Mouse (Mus musculus): ENCODE results near the gene Plin5. TPM values are rescaled to one million over a fixed set of nuclear protein-coding genes. Genes with fewer than 3 reads are reported as not detected.

Plin5 gene
- total and polyA plus RNA-seq, 3 experiments, result not detected

- DNase-seq (ENCODE audit: low read depth, low spot score), result no peak
- Histone ChIP-seq H3K27ac (ENCODE audit: control insufficient read depth, low read depth, low read length) (no peak overlapping the region), H3K79me2 (ENCODE audit: control insufficient read depth, insufficient read depth, low read length, poor library complexity) (no peaks in the 10 kb centered on the region), H3K4me1 (ENCODE audit: control insufficient read depth in 1 of 2, insufficient read depth in 2 of 2, low read length in 2 of 2) (no peaks in the 10 kb centered on the region), H3K9ac (ENCODE audit: control insufficient read depth, low read depth, low read length, poor library complexity, severe bottlenecking) (no peak overlapping the region), H3K27me3 (ENCODE audit: control insufficient read depth in 1 of 2, insufficient read depth in 2 of 2, low read length in 2 of 2) (no peaks in the 10 kb centered on the region), H3K4me3 (ENCODE audit: control insufficient read depth in 1 of 2, insufficient read depth in 1 of 2, low read depth in 2 of 2, low read length in 2 of 2) (no peak overlapping the region), H3K36me3 (ENCODE audit: control insufficient read depth in 1 of 2, insufficient read depth in 2 of 2, low read length in 2 of 2) (no peaks in the 10 kb centered on the region), H3K9me3 (replicated peaks; ENCODE audit: insufficient read depth, low read length) (no peaks in the 10 kb centered on the region)
- TF ChIP-seq USF1 (IDR thresholded peaks at IDR 0.05; ENCODE audit: low read depth, low read length), result no peak
- no peak for TF ChIP-seq USF2 (IDR thresholded peaks at IDR 0.05; ENCODE audit: borderline replicate concordance in 1 of 2, insufficient read depth in 1 of 2, low read depth in 1 of 2, low read length in 2 of 2)
- TF ChIP-seq NRF1 (IDR thresholded peaks at IDR 0.05; ENCODE audit: insufficient read depth, low read depth, low read length, poor library complexity, severe bottlenecking), result no peak
- TF ChIP-seq TCF12 (IDR thresholded peaks at IDR 0.05; ENCODE audit: low read depth, low read length), result no peak
- TF ChIP-seq MYB (IDR thresholded peaks at IDR 0.05; ENCODE audit: low read depth, low read length), result no peak
Measured at GRCm38 (mm10) chr17:56119981-56120880, 2.8 kb upstream of the Plin5 start.

- no peak overlapping the region for H3K27ac ChIP-seq (ENCODE audit: control insufficient read depth, low read depth, low read length)
- H3K36me3 ChIP-seq (ENCODE audit: control insufficient read depth in 1 of 2, insufficient read depth in 2 of 2, low read length in 2 of 2), result no peaks in the 10 kb centered on the region
- H3K9ac ChIP-seq (ENCODE audit: control insufficient read depth, low read depth, low read length, poor library complexity, severe bottlenecking), result no peak overlapping the region
- no peak overlapping the region for H3K4me3 ChIP-seq (ENCODE audit: control insufficient read depth in 1 of 2, insufficient read depth in 1 of 2, low read depth in 2 of 2, low read length in 2 of 2)
- H3K9me3 ChIP-seq (replicated peaks; ENCODE audit: insufficient read depth, low read length), result no peaks in the 10 kb centered on the region
- no peaks in the 10 kb centered on the region for H3K4me1 ChIP-seq (ENCODE audit: control insufficient read depth in 1 of 2, insufficient read depth in 2 of 2, low read length in 2 of 2)
- no peaks in the 10 kb centered on the region for H3K79me2 ChIP-seq (ENCODE audit: control insufficient read depth, insufficient read depth, low read length, poor library complexity)
- H3K27me3 ChIP-seq (ENCODE audit: control insufficient read depth in 1 of 2, insufficient read depth in 2 of 2, low read length in 2 of 2), result no peaks in the 10 kb centered on the region
- no peak for DNase-seq (ENCODE audit: low read depth, low spot score)
- no peak for TF ChIP-seq JUND (IDR thresholded peaks at IDR 0.05; ENCODE audit: low read depth, low read length)
- no peak for TF ChIP-seq HCFC1 (IDR thresholded peaks at IDR 0.05; ENCODE audit: low read depth, low read length)
- no peak for TF ChIP-seq SIN3A (IDR thresholded peaks at IDR 0.05; ENCODE audit: low read length)
- no peak for TF ChIP-seq EP300 (IDR thresholded peaks at IDR 0.05; ENCODE audit: low read depth in 1 of 2, low read length in 2 of 2)
- TF ChIP-seq ZC3H11A (IDR thresholded peaks at IDR 0.05; ENCODE audit: low read depth, low read length), result no peak
- TF ChIP-seq BHLHE40 (IDR thresholded peaks at IDR 0.05; ENCODE audit: borderline replicate concordance, low read depth, low read length), result no peak
- no peak for TF ChIP-seq ZNF384 (IDR thresholded peaks at IDR 0.05; ENCODE audit: low read depth, low read length)
Measured at GRCm38 (mm10) chr17:56119431-56119830, 2.0 kb upstream of the Plin5 start.

- H3K27me3 ChIP-seq (ENCODE audit: control insufficient read depth in 1 of 2, insufficient read depth in 2 of 2, low read length in 2 of 2), result no peaks in the 10 kb centered on the region
- no peak for DNase-seq (ENCODE audit: low read depth, low spot score)
- no peaks in the 10 kb centered on the region for H3K4me1 ChIP-seq (ENCODE audit: control insufficient read depth in 1 of 2, insufficient read depth in 2 of 2, low read length in 2 of 2)
- H3K36me3 ChIP-seq (ENCODE audit: control insufficient read depth in 1 of 2, insufficient read depth in 2 of 2, low read length in 2 of 2), result no peaks in the 10 kb centered on the region
- no peak overlapping the region for H3K4me3 ChIP-seq (ENCODE audit: control insufficient read depth in 1 of 2, insufficient read depth in 1 of 2, low read depth in 2 of 2, low read length in 2 of 2)
- no peak overlapping the region for H3K9ac ChIP-seq (ENCODE audit: control insufficient read depth, low read depth, low read length, poor library complexity, severe bottlenecking)
- H3K27ac ChIP-seq (ENCODE audit: control insufficient read depth, low read depth, low read length), result no peak overlapping the region
- no peaks in the 10 kb centered on the region for H3K9me3 ChIP-seq (replicated peaks; ENCODE audit: insufficient read depth, low read length)
- H3K79me2 ChIP-seq (ENCODE audit: control insufficient read depth, insufficient read depth, low read length, poor library complexity), result no peaks in the 10 kb centered on the region
- no peak for TF ChIP-seq MYB (IDR thresholded peaks at IDR 0.05; ENCODE audit: low read depth, low read length)
- no peak for TF ChIP-seq MYC (IDR thresholded peaks at IDR 0.05; ENCODE audit: low read depth, low read length)
Measured at GRCm38 (mm10) chr17:56116193-56116592, 1.2 kb downstream of the Plin5 start.
